In genomic region chr16:4316094-4316474, GRCm38 (mm10) we compare ENCODE assay signal across 8 mouse cellular contexts.
DNase-seq lines count a peak whose midpoint lies in the region; ATAC-seq and TF ChIP-seq lines count a peak whose summit lies in the region.

No protein-coding gene starts in this region.

- no peaks in the 10 kb centered on the region; the same call in 1 of the 2 replicates for H3K4me1 ChIP-seq in heart, embryonic 15.5 days (replicated peaks)
- no peaks in the 10 kb centered on the region for H3K4me1 ChIP-seq in liver, embryonic 14.5 days (replicated peaks; ENCODE audit: control insufficient read depth in 2 of 2, insufficient read depth in 2 of 2, low read length in 1 of 2)
- no peaks in the 10 kb centered on the region for H3K4me1 ChIP-seq in neural tube, embryonic 12.5 days
- H3K4me1 ChIP-seq in stomach, embryonic 16.5 days (ENCODE audit: control insufficient read depth, insufficient read depth, low read length): no peaks in the 10 kb centered on the region

- no peak overlapping the region for H3K4me2 ChIP-seq in heart, embryonic 15.5 days
- no peak overlapping the region for H3K4me2 ChIP-seq in liver, embryonic 14.5 days (ENCODE audit: low read depth)
- no peak overlapping the region for H3K4me2 ChIP-seq in neural tube, embryonic 12.5 days (replicated peaks)
- H3K4me2 ChIP-seq in stomach, embryonic 16.5 days (ENCODE audit: low read depth, low read length): no peak overlapping the region

- no peak for TF ChIP-seq EP300 in liver, embryonic 14.5 days (IDR thresholded peaks at IDR 0.05; ENCODE audit: low read depth)

- H3K9ac ChIP-seq in heart, embryonic 15.5 days: no peak overlapping the region
- H3K9ac ChIP-seq in liver, embryonic 14.5 days (replicated peaks): no peak overlapping the region
- no peak overlapping the region for H3K9ac ChIP-seq in neural tube, embryonic 12.5 days
- no peak overlapping the region for H3K9ac ChIP-seq in stomach, embryonic 16.5 days (ENCODE audit: low read length)

- H3K27ac ChIP-seq in heart, embryonic 15.5 days: no peak overlapping the region
- H3K27ac ChIP-seq in liver, embryonic 14.5 days: no peak overlapping the region
- no peak overlapping the region for H3K27ac ChIP-seq in neural tube, embryonic 12.5 days
- H3K27ac ChIP-seq in stomach, embryonic 16.5 days (ENCODE audit: low read length): no peak overlapping the region

- TF ChIP-seq CTCF in liver, embryonic 14.5 days (IDR thresholded peaks at IDR 0.05; ENCODE audit: low read depth): peak; percentile 98

- H3K36me3 ChIP-seq in heart, embryonic 15.5 days: no peaks in the 10 kb centered on the region
- no peaks in the 10 kb centered on the region for H3K36me3 ChIP-seq in liver, embryonic 14.5 days (replicated peaks; ENCODE audit: control insufficient read depth, insufficient read depth, low read depth)
- H3K36me3 ChIP-seq in neural tube, embryonic 12.5 days: no peaks in the 10 kb centered on the region
- no peaks in the 10 kb centered on the region for H3K36me3 ChIP-seq in stomach, embryonic 16.5 days (ENCODE audit: control insufficient read depth, insufficient read depth, low read length)

- H3K27me3 ChIP-seq in heart, embryonic 15.5 days: no peaks in the 10 kb centered on the region
- no peaks in the 10 kb centered on the region for H3K27me3 ChIP-seq in liver, embryonic 14.5 days (ENCODE audit: control insufficient read depth, insufficient read depth, low read length)
- H3K27me3 ChIP-seq in neural tube, embryonic 12.5 days (replicated peaks): no peaks in the 10 kb centered on the region
- H3K27me3 ChIP-seq in stomach, embryonic 16.5 days (ENCODE audit: control insufficient read depth, insufficient read depth, low read length): no peaks in the 10 kb centered on the region

- ATAC-seq in erythroid progenitor cell, adult 5-6 weeks (replicated peaks; ENCODE audit: low FRiP score, poor library complexity, severe bottlenecking): peak; percentile 75
- ATAC-seq in heart, embryonic 15.5 days (replicated peaks; ENCODE audit: insufficient number of reproducible peaks, insufficient read depth, low FRiP score, low read depth): peak; percentile 64; the same call in 1 of the 2 replicates
- peak; percentile 69; the same call in 1 of the 2 replicates for ATAC-seq in liver, embryonic 14.5 days (ENCODE audit: insufficient read depth)
- ATAC-seq in neural tube, embryonic 12.5 days (ENCODE audit: low FRiP score, low read depth): 0 out of 2 replicates have a peak, but pooled peaks have one; percentile 13
- peak; percentile 73; the same call in 1 of the 2 replicates for ATAC-seq in stomach, embryonic 16.5 days (ENCODE audit: insufficient read depth, low FRiP score)

- DNase-seq in CD8-positive naive resting alpha-beta T cell, adult 2 months (ENCODE audit: low read depth in 2 of 2, low spot score in 2 of 2): peak; percentile 55 to 59
- DNase-seq in brain, adult 2 months (ENCODE audit: low read depth, low spot score): peak; percentile 94
- DNase-seq in kidney, postnatal 25 days: peak; percentile 83 to 86
- peak; percentile 36 to 56 (median 51) for DNase-seq in liver, embryonic 14.5 days (ENCODE audit: low read depth in 3 of 3, low spot score in 3 of 3)

- H3K9me3 ChIP-seq in heart, embryonic 15.5 days (replicated peaks): no peaks in the 10 kb centered on the region
- H3K9me3 ChIP-seq in liver, embryonic 14.5 days (ENCODE audit: control insufficient read depth, low read length): no peaks in the 10 kb centered on the region
- H3K9me3 ChIP-seq in neural tube, embryonic 12.5 days: no peaks in the 10 kb centered on the region
- H3K9me3 ChIP-seq in stomach, embryonic 16.5 days (replicated peaks; ENCODE audit: control insufficient read depth, low read length): no peaks in the 10 kb centered on the region

- WGBS in heart, embryonic 15.5 days: 29% methylated on average over 3 of the region's 3 CpGs
- WGBS in liver, embryonic 14.5 days (ENCODE audit: insufficient replicate concordance): 29% methylated on average over 3 of the region's 3 CpGs
- WGBS in neural tube, embryonic 12.5 days: 33% methylated on average over 3 of the region's 3 CpGs
- 29% methylated on average over 3 of the region's 3 CpGs for WGBS in stomach, embryonic 16.5 days

- no peak overlapping the region for H3K4me3 ChIP-seq in heart, embryonic 15.5 days
- no peak overlapping the region for H3K4me3 ChIP-seq in liver, embryonic 14.5 days (ENCODE audit: insufficient read depth in 1 of 2, low read depth in 2 of 2, low read length in 2 of 2)
- H3K4me3 ChIP-seq in neural tube, embryonic 12.5 days: no peak overlapping the region
- H3K4me3 ChIP-seq in stomach, embryonic 16.5 days (replicated peaks; ENCODE audit: low read length): no peak overlapping the region

Comparison
In these comparisons a context has a peak if more than half of its experiments do, and no peak if none do; other contexts are left out.
1. ATAC-seq: peak in every context shown above with its lines; median percentile 75 in erythroid progenitor cell, adult 5-6 weeks; 73 in stomach, embryonic 16.5 days; 69 in liver, embryonic 14.5 days; 64 in heart, embryonic 15.5 days; 13 in neural tube, embryonic 12.5 days.